Mouse (Mus musculus): ENCODE results near the gene Cog8. TPM values are rescaled to one million over a fixed set of nuclear protein-coding genes. Genes with fewer than 3 reads are reported as not detected.

Gene Cog8
- polyA plus RNA-seq, 1 experiment, result 31.0 TPM

DNA sequence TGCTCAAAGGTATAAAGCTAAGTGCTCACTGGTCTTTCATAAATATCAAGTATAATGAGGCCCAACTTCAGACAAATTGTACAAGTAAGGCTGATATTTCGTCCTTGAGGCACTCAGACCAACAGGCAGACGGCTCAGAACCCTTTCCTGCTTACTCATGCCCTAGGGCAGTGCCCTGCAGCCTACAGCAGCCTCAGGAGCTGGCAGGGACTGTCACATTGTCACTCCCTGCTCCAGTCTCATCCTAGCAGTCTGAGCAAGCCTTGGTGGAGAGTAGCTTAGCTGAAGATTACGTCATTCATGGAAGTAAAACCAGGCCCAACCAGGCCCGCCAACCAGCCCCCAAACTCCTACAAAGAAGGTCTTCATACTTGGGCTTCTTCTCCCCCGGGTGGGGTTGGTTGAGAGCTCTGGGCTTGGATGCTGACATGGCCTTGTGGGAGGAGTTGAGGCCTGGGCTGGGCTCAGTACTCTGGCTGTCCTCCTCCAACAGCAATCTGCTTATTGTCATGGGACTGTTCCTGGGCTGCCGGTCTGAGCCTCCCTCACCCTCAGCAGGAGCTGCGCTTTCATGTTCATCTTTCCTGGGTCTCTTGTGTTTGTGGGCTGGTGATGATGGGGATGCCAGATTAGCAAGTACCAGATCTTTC, 19.9 kb upstream of the Cog8 start:
- TF ChIP-seq CTCF (IDR thresholded peaks at IDR 0.05; ENCODE audit: borderline replicate concordance, insufficient read depth, low read length) (no peak), POLR2A (IDR thresholded peaks at IDR 0.05; ENCODE audit: low read depth, low read length) (no peak)
- Histone ChIP-seq H3K27ac (ENCODE audit: insufficient read depth, low read length) (no peak overlapping the region), H3K4me3 (ENCODE audit: insufficient read depth, low read length) (no peak overlapping the region), H3K4me1 (ENCODE audit: control insufficient read depth, insufficient read depth, low read length) (no peaks in the 10 kb centered on the region)

DNA sequence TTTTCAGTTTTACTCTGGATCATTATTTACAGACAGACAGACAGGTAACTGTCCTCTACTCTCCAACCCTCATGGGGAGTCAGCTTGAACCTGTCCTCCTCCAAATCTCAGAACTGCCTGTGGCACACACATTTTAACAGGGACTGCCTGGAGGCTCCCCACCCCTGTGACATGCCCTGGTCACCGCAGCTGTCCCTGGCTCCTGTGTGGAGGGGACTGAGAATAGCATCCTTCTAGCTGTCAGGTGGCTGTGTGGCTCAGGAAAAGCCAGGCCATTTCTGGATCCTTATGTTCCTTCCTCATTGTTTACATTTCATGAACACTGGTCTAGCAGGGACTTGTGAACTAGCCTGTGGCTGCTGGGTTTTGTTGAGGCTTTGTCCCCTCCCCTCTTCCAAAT, 17.6 kb upstream of the Cog8 start:
- no peak for TF ChIP-seq CTCF (IDR thresholded peaks at IDR 0.05; ENCODE audit: borderline replicate concordance, insufficient read depth, low read length)
- no peak for TF ChIP-seq POLR2A (IDR thresholded peaks at IDR 0.05; ENCODE audit: low read depth, low read length)
- H3K4me1 ChIP-seq (ENCODE audit: control insufficient read depth, insufficient read depth, low read length), result no peaks in the 10 kb centered on the region
- H3K27ac ChIP-seq (ENCODE audit: insufficient read depth, low read length), result no peak overlapping the region
- no peak overlapping the region for H3K4me3 ChIP-seq (ENCODE audit: insufficient read depth, low read length)

DNA sequence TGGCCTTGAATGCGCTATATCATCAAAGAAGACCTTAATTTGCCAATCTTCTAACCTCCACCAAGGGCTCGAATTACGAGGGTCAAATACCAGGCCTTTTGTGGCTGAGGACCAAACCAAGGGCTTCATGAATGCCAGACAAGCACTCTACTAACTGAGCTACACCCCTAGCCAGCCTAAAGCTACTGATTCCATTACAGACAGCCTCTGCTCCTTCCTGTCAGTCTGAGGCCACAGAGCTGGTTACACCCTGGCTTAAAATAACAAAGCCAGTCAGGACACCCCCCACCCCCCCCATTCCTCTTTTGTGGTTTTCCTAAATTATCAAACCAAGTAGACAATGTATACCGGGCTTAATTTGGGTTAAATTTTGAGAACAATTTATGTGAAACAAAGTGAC, 17.2 kb upstream of the Cog8 start:
- Histone ChIP-seq H3K4me1 (ENCODE audit: control insufficient read depth, insufficient read depth, low read length) (no peaks in the 10 kb centered on the region), H3K27ac (ENCODE audit: insufficient read depth, low read length) (no peak overlapping the region), H3K4me3 (ENCODE audit: insufficient read depth, low read length) (no peak overlapping the region)
- TF ChIP-seq POLR2A (IDR thresholded peaks at IDR 0.05; ENCODE audit: low read depth, low read length), result no peak

- Histone ChIP-seq H3K4me1 (ENCODE audit: control insufficient read depth, insufficient read depth, low read length) (no peaks in the 10 kb centered on the region), H3K4me3 (ENCODE audit: insufficient read depth, low read length) (no peak within 1 kb of the TSS), H3K27ac (ENCODE audit: insufficient read depth, low read length) (no peak within 1 kb of the TSS)
- no peak for TF ChIP-seq CTCF (IDR thresholded peaks at IDR 0.05; ENCODE audit: borderline replicate concordance, insufficient read depth, low read length)
- no peak for TF ChIP-seq POLR2A (IDR thresholded peaks at IDR 0.05; ENCODE audit: low read depth, low read length)
Measured at GRCm38 (mm10) chr8:107065511-107066496, 9.3 kb upstream of the Cog8 start, which contains the start of gene Tmed6. TSS of gene Tmed6 (minus strand) at chr8:107065644.

GRCm38 (mm10) chr8:107062613-107063012, 6.1 kb upstream of the Cog8 start:
- Histone ChIP-seq H3K4me1 (ENCODE audit: control insufficient read depth, insufficient read depth, low read length) (no peaks in the 10 kb centered on the region), H3K4me3 (ENCODE audit: insufficient read depth, low read length) (no peak overlapping the region), H3K27ac (ENCODE audit: insufficient read depth, low read length) (no peak overlapping the region)
- TF ChIP-seq CTCF (IDR thresholded peaks at IDR 0.05; ENCODE audit: borderline replicate concordance, insufficient read depth, low read length), result no peak

DNA sequence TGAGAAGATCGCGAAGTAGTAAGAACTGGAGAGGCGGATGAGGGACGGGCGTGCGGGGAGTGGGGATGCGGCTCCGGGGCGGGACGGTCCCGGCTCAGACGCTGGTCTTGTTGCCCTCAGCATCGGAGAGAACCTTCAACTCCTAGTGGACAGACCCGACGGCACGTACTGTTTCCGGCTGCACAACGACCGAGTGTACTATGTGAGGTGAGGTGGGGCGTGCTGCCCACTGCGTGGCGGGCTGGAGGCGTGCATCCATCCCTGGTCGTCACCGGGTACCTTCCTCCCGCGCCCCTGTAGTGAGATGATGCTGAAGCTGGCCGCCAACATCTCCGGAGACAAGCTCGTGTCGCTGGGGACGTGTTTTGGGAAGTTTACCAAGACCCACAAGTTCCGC, 482 bp upstream of the Cog8 start:
- Histone ChIP-seq H3K27ac (ENCODE audit: insufficient read depth, low read length) (no peak overlapping the region), H3K4me3 (ENCODE audit: insufficient read depth, low read length) (peak overlapping the region; percentile 88), H3K4me1 (ENCODE audit: control insufficient read depth, insufficient read depth, low read length) (no peaks in the 10 kb centered on the region)
- TF ChIP-seq POLR2A (IDR thresholded peaks at IDR 0.05; ENCODE audit: low read depth, low read length), result peak; percentile 1; the same call in 1 of the 2 replicates
- TF ChIP-seq CTCF (IDR thresholded peaks at IDR 0.05; ENCODE audit: borderline replicate concordance, insufficient read depth, low read length), result 0 out of 2 replicates have a peak, but pooled peaks have one; percentile 12

DNA sequence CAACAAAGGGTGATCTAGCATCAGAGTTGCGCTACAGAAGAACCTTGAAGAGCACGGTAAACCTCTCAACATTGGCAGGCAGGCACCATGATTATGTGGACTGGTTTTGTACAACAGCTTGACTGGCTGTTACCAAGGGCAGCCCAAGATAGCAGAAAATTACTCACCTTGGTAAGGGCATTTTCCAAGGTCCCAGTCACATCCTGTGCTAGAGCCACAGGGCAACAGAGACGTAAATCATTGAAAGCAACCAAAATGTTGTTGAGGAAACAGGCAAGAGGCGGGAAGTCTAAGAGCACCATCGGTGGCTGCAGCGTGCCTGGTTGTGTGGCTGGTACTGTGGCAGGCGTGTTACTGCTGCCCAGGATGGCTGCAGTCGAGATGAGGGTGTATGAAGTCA, 4.4 kb downstream of the Cog8 start:
- no peaks in the 10 kb centered on the region for H3K4me1 ChIP-seq (ENCODE audit: control insufficient read depth, insufficient read depth, low read length)
- TF ChIP-seq CTCF (IDR thresholded peaks at IDR 0.05; ENCODE audit: borderline replicate concordance, insufficient read depth, low read length), result no peak
- no peak for TF ChIP-seq POLR2A (IDR thresholded peaks at IDR 0.05; ENCODE audit: low read depth, low read length)
- no peak overlapping the region for H3K4me3 ChIP-seq (ENCODE audit: insufficient read depth, low read length)
- H3K27ac ChIP-seq (ENCODE audit: insufficient read depth, low read length), result no peak overlapping the region

DNA sequence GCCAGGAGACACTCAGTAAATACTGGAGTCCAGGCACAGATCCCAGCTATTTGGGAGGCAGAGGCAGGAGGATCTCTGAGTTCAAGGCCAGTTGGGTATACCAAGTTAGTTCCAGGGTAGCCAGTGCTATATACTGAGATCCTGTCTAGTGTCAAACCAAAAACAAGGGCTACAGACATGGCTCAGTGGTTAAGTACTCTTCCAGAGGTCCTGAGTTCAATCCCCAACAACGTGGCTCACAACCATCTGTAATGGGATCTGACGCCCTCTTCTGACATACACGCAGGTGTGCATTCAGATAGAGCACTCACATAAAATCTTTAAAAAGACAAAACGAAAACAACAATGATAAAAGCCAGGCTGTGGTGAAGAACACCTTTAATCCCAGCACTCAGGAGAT, 7.0 kb downstream of the Cog8 start:
- TF ChIP-seq CTCF (IDR thresholded peaks at IDR 0.05; ENCODE audit: borderline replicate concordance, insufficient read depth, low read length), result no peak
- Histone ChIP-seq H3K4me3 (ENCODE audit: insufficient read depth, low read length) (no peak overlapping the region), H3K4me1 (ENCODE audit: control insufficient read depth, insufficient read depth, low read length) (no peaks in the 10 kb centered on the region), H3K27ac (ENCODE audit: insufficient read depth, low read length) (no peak overlapping the region)

DNA sequence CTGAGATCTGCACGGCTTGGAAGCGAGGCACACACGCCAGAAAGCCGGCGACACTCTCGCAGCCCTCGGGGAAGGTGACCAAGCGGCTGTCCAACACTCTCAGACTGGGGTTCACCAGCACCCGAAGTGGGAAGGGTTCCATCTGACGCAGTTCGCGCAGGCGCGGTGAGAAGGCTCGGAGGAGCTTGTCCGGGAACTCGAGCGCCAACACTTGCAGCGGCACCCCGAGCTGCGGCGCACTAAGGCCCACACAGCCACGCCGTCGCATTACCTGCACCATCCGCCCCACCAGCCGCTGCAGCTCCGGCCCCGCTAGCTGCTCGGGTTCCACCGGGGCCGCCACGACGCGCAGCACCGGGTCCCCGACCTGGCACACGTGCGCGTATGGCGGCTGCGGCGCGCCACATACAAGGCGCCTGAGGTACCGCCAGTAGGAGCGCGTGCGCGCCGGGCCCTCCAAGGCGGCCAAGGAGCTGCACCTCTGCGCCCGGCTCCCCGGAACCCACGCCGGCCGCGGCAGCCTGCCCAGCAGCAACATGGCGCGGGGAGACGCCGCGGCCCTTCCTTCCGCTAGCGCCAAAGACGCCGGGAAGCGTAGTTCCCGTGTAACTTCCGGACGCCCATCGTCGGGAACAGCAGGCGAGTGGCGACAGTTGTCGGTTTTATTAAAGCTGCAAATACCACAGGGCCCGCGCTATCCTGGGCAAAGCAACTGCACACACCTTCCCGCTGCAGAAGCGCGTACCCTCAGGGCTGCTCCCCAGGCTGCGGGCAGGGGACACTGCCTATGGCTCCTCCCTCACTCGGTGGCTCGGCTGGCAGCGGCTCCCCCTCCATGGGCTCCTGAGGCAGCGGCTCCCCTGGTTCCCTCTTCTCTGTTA, 8.2 kb downstream of the Cog8 start, which contains the start of gene Pdf:
Gene Pdf, minus strand, starts transcription at position 554 of the 881 bp plus-strand sequence.
- no peaks in the 10 kb centered on the region for H3K4me1 ChIP-seq (ENCODE audit: control insufficient read depth, insufficient read depth, low read length)
- peak; percentile 62 for TF ChIP-seq POLR2A (IDR thresholded peaks at IDR 0.05; ENCODE audit: low read depth, low read length)
- no peak for TF ChIP-seq CTCF (IDR thresholded peaks at IDR 0.05; ENCODE audit: borderline replicate concordance, insufficient read depth, low read length)
- peak within 1 kb of the TSS; percentile 41 for H3K4me3 ChIP-seq (ENCODE audit: insufficient read depth, low read length)
- peak within 1 kb of the TSS; percentile 65 for H3K27ac ChIP-seq (ENCODE audit: insufficient read depth, low read length)
